Comparison of ENCODE assay signal across 23 mouse cellular contexts in genomic region chr17:84860835-84861234, GRCm38 (mm10).
A peak's percentile ranks its signal among the peaks of the same experiment; 100 is the strongest.
DNase-seq lines count a peak whose midpoint lies in the region; ATAC-seq and TF ChIP-seq lines count a peak whose summit lies in the region.
"Had no signal": no experiment of that assay in that cellular context is flagged by ENCODE, and none has a peak within 500 bp of the region (broad histone marks: within the 10 kb centered on the region; RNA-seq: fewer than 3 reads in every experiment).

No protein-coding gene starts in this region.

- WGBS in forebrain, embryonic 11.5 days: 73% methylated on average over 4 of the region's 4 CpGs
- whole genome bisulfite sequencing in forebrain, embryonic 13.5 days: 85% methylated on average over 4 of the region's 4 CpGs
- 66% methylated on average over 4 of the region's 4 CpGs for WGBS in liver, embryonic 13.5 days (ENCODE audit: insufficient replicate concordance)
- WGBS in liver, embryonic 12.5 days (ENCODE audit: insufficient replicate concordance): 67% methylated on average over 4 of the region's 4 CpGs
- 73% methylated on average over 4 of the region's 4 CpGs for WGBS in thymus, adult 2 months

- ATAC-seq in forebrain, embryonic 11.5 days (replicated peaks; ENCODE audit: low FRiP score): no peak
- ATAC-seq in forebrain, embryonic 13.5 days: no peak
- no peak for ATAC-seq in liver, embryonic 13.5 days (ENCODE audit: low read depth)
- ATAC-seq in liver, embryonic 12.5 days: no peak
- ATAC-seq in monocyte, adult 5-6 weeks (replicated peaks; ENCODE audit: insufficient number of reproducible peaks, low FRiP score, low TSS enrichment, poor library complexity, severe bottlenecking): no peak
- ATAC-seq: forebrain, embryonic 16.5 days had no signal

- no peak overlapping the region for H3K4me2 ChIP-seq in forebrain, embryonic 11.5 days (ENCODE audit: low read depth, low read length, severe bottlenecking)
- H3K4me2 ChIP-seq in forebrain, embryonic 13.5 days: no peak overlapping the region
- no peak overlapping the region for H3K4me2 ChIP-seq in liver, embryonic 13.5 days
- H3K4me2 ChIP-seq in liver, embryonic 12.5 days: no peak overlapping the region
- H3K4me2 ChIP-seq: embryonic facial prominence, embryonic 12.5 days; embryonic facial prominence, embryonic 15.5 days; forebrain, embryonic 12.5 days; heart, embryonic 11.5 days; hindbrain, embryonic 12.5 days; hindbrain, embryonic 15.5 days had no signal

- TF ChIP-seq CTCF in thymus, adult 2 months (IDR thresholded peaks at IDR 0.05; ENCODE audit: borderline replicate concordance, control insufficient read depth, extremely low read depth, insufficient read depth, low read length, poor library complexity): no peak

- H3K9me3 ChIP-seq in forebrain, embryonic 11.5 days (ENCODE audit: control insufficient read depth, low read length): no peaks in the 10 kb centered on the region
- no peaks in the 10 kb centered on the region for H3K9me3 ChIP-seq in forebrain, embryonic 13.5 days (replicated peaks)
- no peaks in the 10 kb centered on the region for H3K9me3 ChIP-seq in liver, embryonic 13.5 days (replicated peaks)
- no peaks in the 10 kb centered on the region for H3K9me3 ChIP-seq in liver, embryonic 12.5 days (replicated peaks)
- H3K9me3 ChIP-seq: embryonic facial prominence, embryonic 12.5 days; embryonic facial prominence, embryonic 15.5 days; forebrain, embryonic 12.5 days; G1E; hindbrain, embryonic 12.5 days; hindbrain, embryonic 15.5 days had no signal

- no peak for TF ChIP-seq POLR2A in thymus, adult 2 months (IDR thresholded peaks at IDR 0.05; ENCODE audit: control insufficient read depth, extremely low read depth, insufficient read depth, low read length, poor library complexity)

- no peak overlapping the region for H3K27ac ChIP-seq in forebrain, embryonic 11.5 days (ENCODE audit: low read depth, low read length)
- H3K27ac ChIP-seq in forebrain, embryonic 13.5 days: no peak overlapping the region
- 0 out of 2 replicates have a peak overlapping the region, but pooled peaks have one; percentile 39 for H3K27ac ChIP-seq in liver, embryonic 13.5 days
- no peak overlapping the region for H3K27ac ChIP-seq in liver, embryonic 12.5 days
- H3K27ac ChIP-seq in thymus, adult 2 months (ENCODE audit: control insufficient read depth, insufficient read depth, low read length): peak overlapping the region; percentile 97
- H3K27ac ChIP-seq: embryonic facial prominence, embryonic 12.5 days; embryonic facial prominence, embryonic 15.5 days; forebrain, embryonic 12.5 days; hindbrain, embryonic 12.5 days; hindbrain, embryonic 15.5 days had no signal

- no peaks in the 10 kb centered on the region for H3K4me1 ChIP-seq in forebrain, embryonic 11.5 days (replicated peaks; ENCODE audit: control insufficient read depth, insufficient read depth, low read length)
- H3K4me1 ChIP-seq in forebrain, embryonic 13.5 days: 0 out of 2 replicates have a peak, but pooled peaks cover 3% of the 10 kb centered on the region
- no peaks in the 10 kb centered on the region; the same call in 1 of the 2 replicates for H3K4me1 ChIP-seq in liver, embryonic 13.5 days (replicated peaks)
- 0 out of 2 replicates have a peak, but pooled peaks cover 2% of the 10 kb centered on the region for H3K4me1 ChIP-seq in liver, embryonic 12.5 days
- H3K4me1 ChIP-seq in thymus, adult 2 months (replicated peaks; ENCODE audit: control insufficient read depth, insufficient read depth, low read length): peaks cover 40% of the 10 kb centered on the region
- H3K4me1 ChIP-seq: embryonic facial prominence, embryonic 15.5 days; forebrain, embryonic 12.5 days; hindbrain, embryonic 15.5 days had no signal

- no peak overlapping the region for H3K9ac ChIP-seq in forebrain, embryonic 11.5 days (ENCODE audit: low read length)
- H3K9ac ChIP-seq in forebrain, embryonic 13.5 days: no peak overlapping the region
- no peak overlapping the region for H3K9ac ChIP-seq in liver, embryonic 13.5 days
- H3K9ac ChIP-seq in liver, embryonic 12.5 days: no peak overlapping the region
- H3K9ac ChIP-seq: embryonic facial prominence, embryonic 12.5 days; embryonic facial prominence, embryonic 15.5 days; forebrain, embryonic 12.5 days; hindbrain, embryonic 12.5 days; hindbrain, embryonic 15.5 days had no signal

- peak; percentile 36 for DNase-seq in forebrain, embryonic 11.5 days (ENCODE audit: low spot score)
- DNase-seq in liver, embryonic 13.5 days: no peak
- DNase-seq in thymus, adult 2 months: no peak
- DNase-seq in thymus, postnatal 10 days (ENCODE audit: low spot score in 2 of 2): no peak
- DNase-seq: adrenal gland, adult 2 months; adrenal gland, postnatal 14 days; B cell, adult 2 months; cerebellum, adult 11-12 months; cerebellum, adult 8-10 months; cerebellum, postnatal 14 days; gastrocnemius, postnatal 25 days had no signal

- H3K36me3 ChIP-seq in forebrain, embryonic 11.5 days (ENCODE audit: control insufficient read depth, insufficient read depth, low read length): no peaks in the 10 kb centered on the region
- no peaks in the 10 kb centered on the region for H3K36me3 ChIP-seq in forebrain, embryonic 13.5 days (ENCODE audit: poor library complexity, severe bottlenecking)
- H3K36me3 ChIP-seq in liver, embryonic 13.5 days: no peaks in the 10 kb centered on the region
- no peaks in the 10 kb centered on the region for H3K36me3 ChIP-seq in liver, embryonic 12.5 days
- H3K36me3 ChIP-seq in thymus, adult 2 months (ENCODE audit: control insufficient read depth, insufficient read depth, low read length): no peaks in the 10 kb centered on the region
- H3K36me3 ChIP-seq: embryonic facial prominence, embryonic 12.5 days; embryonic facial prominence, embryonic 15.5 days; forebrain, embryonic 12.5 days; G1E; hindbrain, embryonic 12.5 days; hindbrain, embryonic 15.5 days had no signal

- H3K4me3 ChIP-seq in forebrain, embryonic 11.5 days (ENCODE audit: low read depth, low read length): no peak overlapping the region
- H3K4me3 ChIP-seq in forebrain, embryonic 13.5 days: no peak overlapping the region
- H3K4me3 ChIP-seq in liver, embryonic 13.5 days (replicated peaks): no peak overlapping the region
- no peak overlapping the region for H3K4me3 ChIP-seq in liver, embryonic 12.5 days
- H3K4me3 ChIP-seq in thymus, adult 2 months (ENCODE audit: control insufficient read depth, insufficient read depth, low read length): no peak overlapping the region
- H3K4me3 ChIP-seq: embryonic facial prominence, embryonic 12.5 days; embryonic facial prominence, embryonic 15.5 days; forebrain, embryonic 12.5 days; hindbrain, embryonic 12.5 days; hindbrain, embryonic 15.5 days had no signal

- no peaks in the 10 kb centered on the region for H3K27me3 ChIP-seq in forebrain, embryonic 11.5 days (ENCODE audit: control insufficient read depth, insufficient read depth, low read length)
- H3K27me3 ChIP-seq in forebrain, embryonic 13.5 days: no peaks in the 10 kb centered on the region
- H3K27me3 ChIP-seq in liver, embryonic 13.5 days: no peaks in the 10 kb centered on the region
- no peaks in the 10 kb centered on the region for H3K27me3 ChIP-seq in liver, embryonic 12.5 days (replicated peaks)
- H3K27me3 ChIP-seq in thymus, adult 2 months (ENCODE audit: control insufficient read depth, insufficient read depth, low read length): no peaks in the 10 kb centered on the region
- H3K27me3 ChIP-seq: CH12.LX; embryonic facial prominence, embryonic 12.5 days; embryonic facial prominence, embryonic 15.5 days; forebrain, embryonic 12.5 days; hindbrain, embryonic 12.5 days; hindbrain, embryonic 15.5 days had no signal

Comparison
In these comparisons a context has a peak if more than half of its experiments do, and no peak if none do; other contexts are left out.
1. H3K27ac ChIP-seq: peak in liver, embryonic 13.5 days (single experiment) and thymus, adult 2 months (single experiment); none in forebrain, embryonic 11.5 days (single experiment), forebrain, embryonic 13.5 days (single experiment) and liver, embryonic 12.5 days (single experiment).